Mouse (Mus musculus): ENCODE data around the gene Duox1. TPM values are rescaled to one million over a fixed set of nuclear protein-coding genes. Genes with fewer than 3 reads are reported as not detected.

Gene Duox1
- polyA plus RNA-seq, 1 experiment from 2014 or later: 0.15 TPM

GRCm38 (mm10) chr2:122356187-122356586 is 40.7 kb downstream of the Duox1 start:
- no peak overlapping the region for H3K9ac ChIP-seq (ENCODE audit: low read depth, low read length)
- no peaks in the 10 kb centered on the region for H3K27me3 ChIP-seq (replicated peaks; ENCODE audit: control insufficient read depth, insufficient read depth, low read length)
- no peak for ATAC-seq
- H3K27ac ChIP-seq (ENCODE audit: low read depth, low read length): no peak overlapping the region
- peaks cover 25% of the 10 kb centered on the region for H3K4me1 ChIP-seq (ENCODE audit: control insufficient read depth, insufficient read depth, low read depth, low read length)
- H3K4me2 ChIP-seq (ENCODE audit: low read length): no peak overlapping the region
- no peaks in the 10 kb centered on the region for H3K9me3 ChIP-seq (ENCODE audit: control insufficient read depth, low read length)
- H3K4me3 ChIP-seq (ENCODE audit: low read length): no peak overlapping the region
- H3K36me3 ChIP-seq (ENCODE audit: control insufficient read depth, insufficient read depth, low read length): peaks cover 5% of the 10 kb centered on the region; the same call in 1 of the 2 replicates
- WGBS: 78% methylated on average over 3 of the region's 3 CpGs

GRCm38 (mm10) chr2:122360310-122360709 is 44.8 kb downstream of the Duox1 start:
- Histone ChIP-seq H3K27me3 (replicated peaks; ENCODE audit: control insufficient read depth, insufficient read depth, low read length) (no peaks in the 10 kb centered on the region), H3K36me3 (ENCODE audit: control insufficient read depth, insufficient read depth, low read length) (peaks cover 5% of the 10 kb centered on the region; the same call in 1 of the 2 replicates), H3K4me2 (ENCODE audit: low read length) (no peak overlapping the region), H3K9me3 (ENCODE audit: control insufficient read depth, low read length) (no peaks in the 10 kb centered on the region), H3K27ac (ENCODE audit: low read depth, low read length) (no peak overlapping the region), H3K4me3 (ENCODE audit: low read length) (no peak overlapping the region), H3K4me1 (ENCODE audit: control insufficient read depth, insufficient read depth, low read depth, low read length) (peaks cover 4% of the 10 kb centered on the region), H3K9ac (ENCODE audit: low read depth, low read length) (no peak overlapping the region)
- 87% methylated on average over 6 of the region's 6 CpGs for WGBS
- ATAC-seq: no peak

- no peak overlapping the region for H3K4me2 ChIP-seq (ENCODE audit: low read length)
- no peaks in the 10 kb centered on the region for H3K27me3 ChIP-seq (replicated peaks; ENCODE audit: control insufficient read depth, insufficient read depth, low read length)
- H3K4me3 ChIP-seq (ENCODE audit: low read length): no peak overlapping the region
- no peak overlapping the region for H3K27ac ChIP-seq (ENCODE audit: low read depth, low read length)
- 91% methylated on average over 6 of the region's 6 CpGs for WGBS
- H3K36me3 ChIP-seq (ENCODE audit: control insufficient read depth, insufficient read depth, low read length): peaks cover 5% of the 10 kb centered on the region; the same call in 1 of the 2 replicates
- no peak for ATAC-seq
- H3K9me3 ChIP-seq (ENCODE audit: control insufficient read depth, low read length): no peaks in the 10 kb centered on the region
- peaks cover 8% of the 10 kb centered on the region for H3K4me1 ChIP-seq (ENCODE audit: control insufficient read depth, insufficient read depth, low read depth, low read length)
- H3K9ac ChIP-seq (ENCODE audit: low read depth, low read length): no peak overlapping the region
These were observed 45.7 kb downstream of the Duox1 start for GRCm38 (mm10) chr2:122361181-122361580.

- peaks cover 17% of the 10 kb centered on the region for H3K4me1 ChIP-seq (ENCODE audit: control insufficient read depth, insufficient read depth, low read depth, low read length)
- H3K9me3 ChIP-seq (ENCODE audit: control insufficient read depth, low read length): no peaks in the 10 kb centered on the region
- H3K27me3 ChIP-seq (replicated peaks; ENCODE audit: control insufficient read depth, insufficient read depth, low read length): no peaks in the 10 kb centered on the region
- ATAC-seq: no peak
- peaks cover 2% of the 10 kb centered on the region; the same call in 1 of the 2 replicates for H3K36me3 ChIP-seq (ENCODE audit: control insufficient read depth, insufficient read depth, low read length)
- WGBS: 57% methylated on average over 10 of the region's 10 CpGs
- H3K27ac ChIP-seq (ENCODE audit: low read depth, low read length): 0 out of 2 replicates have a peak overlapping the region, but pooled peaks have one; percentile 27
- no peak overlapping the region for H3K4me3 ChIP-seq (ENCODE audit: low read length)
- H3K4me2 ChIP-seq (ENCODE audit: low read length): no peak overlapping the region
- no peak overlapping the region; the same call in 1 of the 2 replicates for H3K9ac ChIP-seq (ENCODE audit: low read depth, low read length)
These were observed 46.6 kb downstream of the Duox1 start for GRCm38 (mm10) chr2:122361868-122362621.

GRCm38 (mm10) chr2:122362622-122363523 is 47.4 kb downstream of the Duox1 start:
- ATAC-seq: no peak
- Histone ChIP-seq H3K9me3 (ENCODE audit: control insufficient read depth, low read length) (no peaks in the 10 kb centered on the region), H3K9ac (ENCODE audit: low read depth, low read length) (no peak overlapping the region), H3K36me3 (ENCODE audit: control insufficient read depth, insufficient read depth, low read length) (no peaks in the 10 kb centered on the region), H3K27me3 (replicated peaks; ENCODE audit: control insufficient read depth, insufficient read depth, low read length) (no peaks in the 10 kb centered on the region), H3K27ac (ENCODE audit: low read depth, low read length) (0 out of 2 replicates have a peak overlapping the region, but pooled peaks have one; percentile 27), H3K4me1 (ENCODE audit: control insufficient read depth, insufficient read depth, low read depth, low read length) (peaks cover 25% of the 10 kb centered on the region), H3K4me3 (ENCODE audit: low read length) (no peak overlapping the region), H3K4me2 (ENCODE audit: low read length) (no peak overlapping the region)
- WGBS: 77% methylated on average over 13 of the region's 13 CpGs

GRCm38 (mm10) chr2:122364352-122364944 is 49.0 kb downstream of the Duox1 start:
- Histone ChIP-seq H3K4me3 (ENCODE audit: low read length) (no peak overlapping the region), H3K4me1 (ENCODE audit: control insufficient read depth, insufficient read depth, low read depth, low read length) (peaks cover 29% of the 10 kb centered on the region), H3K9me3 (ENCODE audit: control insufficient read depth, low read length) (no peaks in the 10 kb centered on the region), H3K27me3 (replicated peaks; ENCODE audit: control insufficient read depth, insufficient read depth, low read length) (no peaks in the 10 kb centered on the region), H3K9ac (ENCODE audit: low read depth, low read length) (no peak overlapping the region), H3K4me2 (ENCODE audit: low read length) (no peak overlapping the region), H3K27ac (ENCODE audit: low read depth, low read length) (no peak overlapping the region), H3K36me3 (ENCODE audit: control insufficient read depth, insufficient read depth, low read length) (no peaks in the 10 kb centered on the region)
- WGBS: 81% methylated on average over 3 of the region's 3 CpGs
- no peak for ATAC-seq

- 85% methylated on average over 10 of the region's 10 CpGs for WGBS
- H3K27me3 ChIP-seq (replicated peaks; ENCODE audit: control insufficient read depth, insufficient read depth, low read length): no peaks in the 10 kb centered on the region
- no peak overlapping the region for H3K4me3 ChIP-seq (ENCODE audit: low read length)
- peaks cover 32% of the 10 kb centered on the region for H3K4me1 ChIP-seq (ENCODE audit: control insufficient read depth, insufficient read depth, low read depth, low read length)
- no peaks in the 10 kb centered on the region for H3K36me3 ChIP-seq (ENCODE audit: control insufficient read depth, insufficient read depth, low read length)
- ATAC-seq: no peak
- H3K27ac ChIP-seq (ENCODE audit: low read depth, low read length): no peak overlapping the region; the same call in 1 of the 2 replicates
- H3K4me2 ChIP-seq (ENCODE audit: low read length): peak overlapping the region; percentile 79
- H3K9ac ChIP-seq (ENCODE audit: low read depth, low read length): no peak overlapping the region
- H3K9me3 ChIP-seq (ENCODE audit: control insufficient read depth, low read length): no peaks in the 10 kb centered on the region
These were observed 49.9 kb downstream of the Duox1 start for GRCm38 (mm10) chr2:122365244-122365866.

GRCm38 (mm10) chr2:122366039-122366438 is 50.6 kb downstream of the Duox1 start:
- Histone ChIP-seq H3K36me3 (ENCODE audit: control insufficient read depth, insufficient read depth, low read length) (no peaks in the 10 kb centered on the region), H3K9ac (ENCODE audit: low read depth, low read length) (peak overlapping the region; percentile 92; the same call in 1 of the 2 replicates), H3K27me3 (replicated peaks; ENCODE audit: control insufficient read depth, insufficient read depth, low read length) (no peaks in the 10 kb centered on the region), H3K4me3 (ENCODE audit: low read length) (peak overlapping the region; percentile 87), H3K4me1 (ENCODE audit: control insufficient read depth, insufficient read depth, low read depth, low read length) (peaks cover 32% of the 10 kb centered on the region), H3K27ac (ENCODE audit: low read depth, low read length) (peak overlapping the region; percentile 65), H3K9me3 (ENCODE audit: control insufficient read depth, low read length) (no peaks in the 10 kb centered on the region), H3K4me2 (ENCODE audit: low read length) (peak overlapping the region; percentile 79)
- peak; percentile 28 for ATAC-seq
- WGBS: 63% methylated on average over 3 of the region's 3 CpGs

All from hindbrain, embryonic 16.5 days (tissue).